Mouse (Mus musculus) myocyte (in vitro differentiated cells): ENCODE measurements around the gene Gm973.

Experiments
- CEBPB ChIP-seq: IDR thresholded peaks from 2 replicates; pipeline ENCODE4 v1.6.1; 2011; ENCODE audit warnings: mild to moderate bottlenecking, moderate library complexity; ENCODE audit not compliant: poor library complexity, insufficient read depth, severe bottlenecking
- E2F4 ChIP-seq: IDR thresholded peaks from one replicate; pipeline ENCODE4 v1.6.1; 2011; ENCODE audit warnings: mild to moderate bottlenecking, control low read depth, moderate library complexity; ENCODE audit not compliant: insufficient read depth
- MAX ChIP-seq: IDR thresholded peaks from one replicate; pipeline ENCODE4 v1.6.1; 2011; ENCODE audit warnings: low read depth, mild to moderate bottlenecking, control low read depth
- MYOD1 ChIP-seq, 3 experiments: IDR thresholded peaks; one replicate each; pipeline ENCODE4 v1.6.1; 2011; ENCODE audit warnings: control low read depth in 2 of 3, low read depth in 2 of 3, mild to moderate bottlenecking in 2 of 3, moderate library complexity in 1 of 3; ENCODE audit not compliant: insufficient read length in 2 of 3, control insufficient read depth in 1 of 3
- MYOG ChIP-seq, 3 experiments: IDR thresholded peaks; one replicate each; pipeline ENCODE4 v1.6.1; 2011; ENCODE audit warnings: control low read depth in 2 of 3, low read depth in 2 of 3, mild to moderate bottlenecking in 2 of 3; ENCODE audit not compliant: insufficient read length in 2 of 3, control insufficient read depth in 1 of 3, insufficient read depth in 1 of 3
- POLR2A ChIP-seq: IDR thresholded peaks from one replicate; pipeline ENCODE4 v1.6.1; 2011; ENCODE audit warnings: low read depth, mild to moderate bottlenecking, control low read depth, moderate library complexity; ENCODE audit not compliant: insufficient read length
- POLR2AphosphoS2 ChIP-seq: IDR thresholded peaks from one replicate; pipeline ENCODE4 v1.6.1; 2011; ENCODE audit warnings: low read depth, control low read depth; ENCODE audit not compliant: insufficient read length
- REST ChIP-seq: IDR thresholded peaks from one replicate; pipeline ENCODE4 v1.6.1; 2011; ENCODE audit warnings: mild to moderate bottlenecking, control low read depth, moderate library complexity; ENCODE audit not compliant: insufficient read depth, insufficient read length
- SRF ChIP-seq: IDR thresholded peaks from one replicate; pipeline ENCODE4 v1.6.1; 2011; ENCODE audit warnings: low read depth; ENCODE audit not compliant: control insufficient read depth, insufficient read length
- TCF12 ChIP-seq: IDR thresholded peaks from one replicate; pipeline ENCODE4 v1.6.1; 2011; ENCODE audit warnings: mild to moderate bottlenecking, control low read depth; ENCODE audit not compliant: poor library complexity, insufficient read depth, severe bottlenecking
- TCF3 ChIP-seq: IDR thresholded peaks from one replicate; pipeline ENCODE4 v1.6.1; 2011; ENCODE audit warnings: low read depth, control low read depth; ENCODE audit not compliant: insufficient read length
- USF1 ChIP-seq: IDR thresholded peaks from one replicate; pipeline ENCODE4 v1.6.1; 2011; ENCODE audit warnings: low read depth, mild to moderate bottlenecking, control low read depth, moderate library complexity

GRCm38 (mm10) chr1:59578770-59579169, 62.7 kb downstream of the Gm973 start:
- TF ChIP-seq USF1 (peak; percentile 3), POLR2A (no peak), MYOD1 (IDR thresholded peaks at IDR 0.05; ENCODE audit: control insufficient read depth in 1 of 3, insufficient read length in 2 of 3, low read depth in 2 of 3) (no peak), MAX (no peak), POLR2AphosphoS2 (no peak), SRF (no peak), MYOG (IDR thresholded peaks at IDR 0.05; ENCODE audit: control insufficient read depth in 1 of 3, insufficient read depth in 1 of 3, insufficient read length in 2 of 3, low read depth in 2 of 3) (no peak), TCF12 (no peak), E2F4 (no peak), CEBPB (no peak), TCF3 (no peak), REST (no peak)
